Mouse (Mus musculus) heart, postnatal 0 days (tissue): ENCODE measurements at regions not wholly inside any gene's neighbourhood (a gene's known extent, or its start where the extent isn't known, plus 50 kb on each side); places are given as distances from the start of the nearest gene placed in this dataset.

ENCODE experiments used
- CTCF ChIP-seq: IDR thresholded peaks from 2 replicates; pipeline ENCODE4 v1.5.1; 2016; ENCODE audit warnings: antibody characterized with exemption, control low read depth, low read depth
- EP300 ChIP-seq: IDR thresholded peaks from 2 replicates; pipeline ENCODE4 v1.6.1; 2016; ENCODE audit warnings: antibody characterized with exemption, low read depth

DNA sequence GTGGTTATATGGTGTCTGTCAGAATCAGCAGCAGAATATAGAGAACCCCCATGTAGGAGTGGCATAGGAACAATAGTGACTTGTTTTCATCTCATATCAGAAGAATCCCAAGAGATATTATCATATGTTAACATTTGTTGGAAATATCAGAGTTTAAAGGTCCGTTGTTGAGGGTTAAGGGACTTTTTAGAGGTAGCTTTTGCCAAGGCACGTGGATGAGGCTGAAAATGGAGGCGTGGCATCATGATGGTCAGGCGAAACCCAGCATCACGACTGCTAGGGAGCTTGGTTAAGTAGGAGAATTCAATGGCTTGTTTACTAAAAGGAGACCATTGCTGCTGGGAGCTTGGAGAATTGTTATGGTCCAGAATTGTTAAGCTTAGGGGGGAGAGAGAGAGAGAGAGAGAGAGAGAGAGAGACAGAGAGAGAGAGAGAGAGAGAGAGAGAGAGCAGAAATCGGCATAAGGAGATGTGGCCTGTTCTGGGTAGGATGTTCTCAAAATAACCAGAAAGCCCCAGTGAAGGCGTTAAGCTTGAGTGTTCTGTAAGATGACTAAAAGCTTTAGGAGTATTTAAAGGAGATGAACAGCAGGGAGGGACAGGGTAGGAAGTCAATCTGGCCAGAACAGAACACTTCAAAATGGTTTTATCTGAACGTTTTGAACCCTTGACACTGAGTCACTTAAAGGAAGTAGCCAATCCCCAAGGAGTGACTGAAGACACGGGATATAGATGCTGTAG lies 161.7 kb downstream of the Plk2 start:
- TF ChIP-seq CTCF (no peak), EP300 (no peak)
